Mouse (Mus musculus) embryonic facial prominence, embryonic 13.5 days (tissue): ENCODE results near the gene Vmn1r170. TPM values are rescaled to one million over a fixed set of nuclear protein-coding genes. Genes with fewer than 3 reads are reported as not detected.
"Not testable (repeated sequence)": the region's sequence is repeated elsewhere in the genome, so short reads cannot be mapped to it uniquely, and the experiment has no call there.

Experiments
- ATAC-seq: fragments of 200-750 bp; cut with Nextera tagmentation; 2 replicates; pipeline ENCODE4 v1.8.0; 2017; ENCODE audit warnings: low read depth; ENCODE audit not compliant: insufficient number of reproducible peaks, insufficient read depth, low FRiP score, low TSS enrichment
- H3K27ac ChIP-seq: fragments of 300-500 bp; sonication (generic); 2 replicates; pipeline ENCODE4 v1.5.1; 2015; ENCODE audit warnings: moderate library complexity, mild to moderate bottlenecking, inconsistent platforms
- H3K27me3 ChIP-seq: fragments of 300-500 bp; sonication (generic); 2 replicates; pipeline ENCODE4 v1.6.1; 2015; ENCODE audit warnings: mild to moderate bottlenecking, inconsistent platforms
- H3K36me3 ChIP-seq: fragments of 300-500 bp; sonication (generic); 2 replicates; pipeline ENCODE4 v1.6.1; 2015; ENCODE audit warnings: mild to moderate bottlenecking, inconsistent platforms
- H3K4me1 ChIP-seq: fragments of 300-500 bp; sonication (generic); 2 replicates; pipeline ENCODE4 v1.6.1; 2015; ENCODE audit warnings: inconsistent platforms
- H3K4me2 ChIP-seq: fragments of 300-500 bp; sonication (generic); 2 replicates; pipeline ENCODE4 v1.6.1; 2015; ENCODE audit warnings: moderate library complexity, mild to moderate bottlenecking, inconsistent platforms
- H3K4me3 ChIP-seq: fragments of 300-500 bp; sonication (generic); 2 replicates; pipeline ENCODE4 v1.5.1; 2015; ENCODE audit warnings: mild to moderate bottlenecking, inconsistent platforms
- H3K9ac ChIP-seq: fragments of 300-500 bp; sonication (generic); 2 replicates; pipeline ENCODE4 v1.6.1; 2015; ENCODE audit warnings: mild to moderate bottlenecking, inconsistent platforms
- H3K9me3 ChIP-seq: fragments of 300-500 bp; sonication (generic); 2 replicates; pipeline ENCODE4 v1.6.1; 2016; ENCODE audit warnings: inconsistent platforms
- WGBS: fragments of 180-500 bp; shearing (Covaris S2); methylation state at CpG from one replicate; pipeline ENCODE4 v1.1.7; 2015; ENCODE audit warnings: mixed read lengths; 5-methylcytosine and 5-hydroxymethylcytosine counted together
- polyA plus RNA-seq: library from polyadenylated mRNA; unstranded; fragments of >200 nt; fragmentation: Nextera tagmentation; extraction: Ambion mirVana; gene quantifications from 2 replicates; pipeline ENCODE4 v1.2.1, GENCODE M21; 2015

Gene Vmn1r170
- not detected in 2 replicates for polyA plus RNA-seq

- H3K9me3 ChIP-seq, H3K9ac ChIP-seq, H3K4me3 ChIP-seq, H3K36me3 ChIP-seq, ATAC-seq, H3K27ac ChIP-seq, H3K27me3 ChIP-seq, H3K4me1 ChIP-seq, H3K4me2 ChIP-seq: not testable (repeated sequence)
- WGBS: 35% methylated on average over 1 of the region's 1 CpGs
Observed at GRCm38 (mm10) chr7:23605875-23606274, at the start of gene Vmn1r170. Gene Vmn1r170 (plus strand): TSS chr7:23606175.

- H3K4me1 ChIP-seq, H3K4me2 ChIP-seq, H3K9ac ChIP-seq, H3K27me3 ChIP-seq, H3K36me3 ChIP-seq, H3K4me3 ChIP-seq, H3K9me3 ChIP-seq, ATAC-seq, H3K27ac ChIP-seq: not testable (repeated sequence)
- 63% methylated on average over 1 of the region's 2 CpGs for WGBS
Observed at GRCm38 (mm10) chr7:23575226-23575625, 30.7 kb upstream of the Vmn1r170 start, which contains the start of gene Vmn1r169. Gene Vmn1r169 (plus strand): TSS chr7:23575526.

- Histone ChIP-seq H3K9me3 (peaks cover 12% of the 10 kb centered on the region), H3K4me3 (no peak within 1 kb of the TSS), H3K27ac (no peak within 1 kb of the TSS), H3K9ac (no peak within 1 kb of the TSS), H3K4me1 (no peaks in the 10 kb centered on the region), H3K4me2 (no peak within 1 kb of the TSS), H3K36me3 (no peaks in the 10 kb centered on the region), H3K27me3 (no peaks in the 10 kb centered on the region)
- no peak for ATAC-seq
Observed at GRCm38 (mm10) chr7:23630422-23630821, 24.4 kb downstream of the Vmn1r170 start, which contains the start of gene Vmn1r171. Gene Vmn1r171 (plus strand): TSS chr7:23630722.

Other genes with a start within 250 kb of the Vmn1r170 start
- not detected in 2 replicates for gene Nlrp5, start 220.3 kb upstream of the Vmn1r170 start, polyA plus RNA-seq
- gene Vmn1r167, start 99.0 kb upstream of the Vmn1r170 start, polyA plus RNA-seq: not detected in 2 replicates
- not detected in 2 replicates for gene Vmn1r168, start 66.4 kb upstream of the Vmn1r170 start, polyA plus RNA-seq
- gene Vmn1r169, start 30.6 kb upstream of the Vmn1r170 start, polyA plus RNA-seq: not detected in 2 replicates
- not detected in 2 replicates for gene Vmn1r171, start 24.5 kb downstream of the Vmn1r170 start, polyA plus RNA-seq
- not detected in 2 replicates for gene Vmn1r172, start 52.1 kb downstream of the Vmn1r170 start, polyA plus RNA-seq
- gene Vmn1r173, start 94.5 kb downstream of the Vmn1r170 start, polyA plus RNA-seq: not detected in 2 replicates
- gene Vmn1r174, start 146.1 kb downstream of the Vmn1r170 start, polyA plus RNA-seq: not detected in 2 replicates
- not detected in 2 replicates for gene Vmn1r175, start 204.5 kb downstream of the Vmn1r170 start, polyA plus RNA-seq
- gene Vmn1r176, start 231.2 kb downstream of the Vmn1r170 start, polyA plus RNA-seq: not detected in 2 replicates